Mouse (Mus musculus) frontal cortex, postnatal 25 days (tissue): Measurements from ENCODE around the gene Clec2d.
A peak's percentile ranks its signal among the peaks of the same experiment; 100 is the strongest.
"Not testable (repeated sequence)": the region's sequence is repeated elsewhere in the genome, so short reads cannot be mapped to it uniquely, and the experiment has no call there.

Experiments
- DNase-seq, 2 experiments: peaks; one replicate each; pipeline ENCODE4 v3.0.0; 2022; ENCODE audit warnings: low spot score in 2 of 2

The Clec2d gene

GRCm38 (mm10) chr6:129180403-129181169 lies at the start of gene Clec2d:
Gene Clec2d (plus strand): TSS chr6:129180615.
- peak; percentile 9 to 17 for DNase-seq

- no peak for DNase-seq
Observed at GRCm38 (mm10) chr6:129132604-129133341, 47.6 kb upstream of the Clec2d start.

- no peak for DNase-seq
Observed at GRCm38 (mm10) chr6:129146812-129147211, 33.6 kb upstream of the Clec2d start.

- no peak for DNase-seq
Observed at GRCm38 (mm10) chr6:129160103-129160502, 20.3 kb upstream of the Clec2d start.

- no peak for DNase-seq
Observed at GRCm38 (mm10) chr6:129161136-129161535, 19.3 kb upstream of the Clec2d start.

GRCm38 (mm10) chr6:129161951-129162350 lies 18.5 kb upstream of the Clec2d start:
- DNase-seq, result no peak

- no peak for DNase-seq
Observed at GRCm38 (mm10) chr6:129162587-129163159, 17.7 kb upstream of the Clec2d start.

- no peak for DNase-seq
Observed at GRCm38 (mm10) chr6:129163606-129164005, 16.8 kb upstream of the Clec2d start.

GRCm38 (mm10) chr6:129170925-129171324 lies 9.5 kb upstream of the Clec2d start:
- no peak for DNase-seq

GRCm38 (mm10) chr6:129171675-129172074 lies 8.7 kb upstream of the Clec2d start:
- no peak for DNase-seq

- DNase-seq, result no peak
Observed at GRCm38 (mm10) chr6:129174836-129175235, 5.6 kb upstream of the Clec2d start.

- no peak for DNase-seq
Observed at GRCm38 (mm10) chr6:129175612-129176011, 4.8 kb upstream of the Clec2d start.

- DNase-seq, result no peak
Observed at GRCm38 (mm10) chr6:129176621-129177020, 3.8 kb upstream of the Clec2d start.

GRCm38 (mm10) chr6:129179281-129179680 lies 1.1 kb upstream of the Clec2d start:
- DNase-seq, result no peak

- not testable (repeated sequence) for DNase-seq
Observed at GRCm38 (mm10) chr6:129179831-129180230, 584 bp upstream of the Clec2d start.

GRCm38 (mm10) chr6:129181249-129181648 lies 834 bp downstream of the Clec2d start:
- DNase-seq, result no peak

GRCm38 (mm10) chr6:129181683-129182082 lies 1.3 kb downstream of the Clec2d start:
- DNase-seq, result no peak

- no peak for DNase-seq
Observed at GRCm38 (mm10) chr6:129182518-129182917, 2.1 kb downstream of the Clec2d start.

GRCm38 (mm10) chr6:129184001-129184400 lies 3.6 kb downstream of the Clec2d start:
- not testable (repeated sequence) for DNase-seq

GRCm38 (mm10) chr6:129184788-129185187 lies 4.4 kb downstream of the Clec2d start:
- DNase-seq, result no peak

GRCm38 (mm10) chr6:129186022-129186421 lies 5.6 kb downstream of the Clec2d start:
- no peak for DNase-seq

- DNase-seq, result no peak
Observed at GRCm38 (mm10) chr6:129186457-129187199, 6.2 kb downstream of the Clec2d start.
